Mouse (Mus musculus) midbrain, embryonic 13.5 days (tissue): ENCODE data around the gene Plcl2. TPM values are rescaled to one million over a fixed set of nuclear protein-coding genes. Genes with fewer than 3 reads are reported as not detected.
A peak's percentile ranks its signal among the peaks of the same experiment; 100 is the strongest.

Experiments
- ATAC-seq: fragments of 200-750 bp; cut with Nextera tagmentation; 2 replicates; pipeline ENCODE4 v1.8.0; 2017; ENCODE audit warnings: mild to moderate bottlenecking, moderate TSS enrichment, moderate library complexity
- H3K27ac ChIP-seq: fragments of 300-500 bp; sonication (generic); 2 replicates; pipeline ENCODE4 v1.5.1; 2015; ENCODE audit warnings: inconsistent platforms, mild to moderate bottlenecking, moderate library complexity
- H3K27me3 ChIP-seq: fragments of 300-500 bp; sonication (generic); 2 replicates; pipeline ENCODE4 v1.6.1; 2015; ENCODE audit warnings: mild to moderate bottlenecking, inconsistent platforms
- H3K36me3 ChIP-seq: fragments of 300-500 bp; sonication (generic); 2 replicates; pipeline ENCODE4 v1.6.1; 2015; ENCODE audit warnings: mild to moderate bottlenecking, inconsistent platforms
- H3K4me1 ChIP-seq: fragments of 300-500 bp; sonication (generic); replicated peaks from 2 replicates; pipeline ENCODE4 v1.6.1; 2015; ENCODE audit warnings: inconsistent platforms
- H3K4me2 ChIP-seq: fragments of 300-500 bp; sonication (generic); replicated peaks from 2 replicates; pipeline ENCODE4 v1.6.1; 2015; ENCODE audit warnings: moderate library complexity, mild to moderate bottlenecking, inconsistent platforms
- H3K4me3 ChIP-seq: fragments of 300-500 bp; sonication (generic); replicated peaks from 2 replicates; pipeline ENCODE4 v1.5.1; 2015; ENCODE audit warnings: mild to moderate bottlenecking, inconsistent platforms
- H3K9ac ChIP-seq: fragments of 300-500 bp; sonication (generic); replicated peaks from 2 replicates; pipeline ENCODE4 v1.6.1; 2015; ENCODE audit warnings: mild to moderate bottlenecking, inconsistent platforms
- H3K9me3 ChIP-seq: fragments of 300-500 bp; sonication (generic); 2 replicates; pipeline ENCODE4 v1.6.1; 2016; ENCODE audit warnings: mild to moderate bottlenecking, inconsistent platforms
- WGBS: fragments of 180-500 bp; shearing (Covaris S2); methylation state at CpG from one replicate; pipeline ENCODE4 v1.1.7; 2015; 5-methylcytosine and 5-hydroxymethylcytosine counted together
- polyA plus RNA-seq: library from polyadenylated mRNA; unstranded; fragments of >200 nt; fragmentation: Nextera tagmentation; extraction: Ambion mirVana; gene quantifications from 2 replicates; pipeline ENCODE4 v1.2.1, GENCODE M21; 2015

Gene Plcl2
- polyA plus RNA-seq, 1 experiment from 2014 or later: 8.0 TPM

GRCm38 (mm10) chr17:50668681-50669208 is 159.5 kb downstream of the Plcl2 start:
- Histone ChIP-seq H3K36me3 (0 out of 2 replicates have a peak, but pooled peaks cover 3% of the 10 kb centered on the region), H3K27me3 (no peaks in the 10 kb centered on the region), H3K9me3 (no peaks in the 10 kb centered on the region), H3K27ac (no peak overlapping the region), H3K4me2 (no peak overlapping the region), H3K4me1 (no peaks in the 10 kb centered on the region), H3K9ac (no peak overlapping the region), H3K4me3 (no peak overlapping the region)
- ATAC-seq: no peak
- 83% methylated on average over 4 of the region's 4 CpGs for WGBS

GRCm38 (mm10) chr17:50671416-50671815 is 162.2 kb downstream of the Plcl2 start:
- 0 out of 2 replicates have a peak, but pooled peaks have one; percentile 24 for ATAC-seq
- H3K4me2 ChIP-seq: no peak overlapping the region

GRCm38 (mm10) chr17:50674580-50674979 is 165.4 kb downstream of the Plcl2 start:
- Histone ChIP-seq H3K9ac (no peak overlapping the region), H3K27me3 (no peaks in the 10 kb centered on the region), H3K27ac (no peak overlapping the region), H3K4me1 (0 out of 2 replicates have a peak, but pooled peaks cover 3% of the 10 kb centered on the region), H3K36me3 (no peaks in the 10 kb centered on the region), H3K4me2 (no peak overlapping the region), H3K9me3 (no peaks in the 10 kb centered on the region), H3K4me3 (no peak overlapping the region)
- 92% methylated on average over 7 of the region's 7 CpGs for WGBS
- ATAC-seq: no peak

More at GRCm38 (mm10) chr17:50671416-50671815, 162.2 kb downstream of the Plcl2 start:
- H3K9ac ChIP-seq: no peak overlapping the region
- no peaks in the 10 kb centered on the region for H3K9me3 ChIP-seq
- no peaks in the 10 kb centered on the region for H3K4me1 ChIP-seq
- no peaks in the 10 kb centered on the region for H3K36me3 ChIP-seq
- WGBS: 77% methylated on average over 5 of the region's 5 CpGs
- no peak overlapping the region for H3K4me3 ChIP-seq
- H3K27ac ChIP-seq: no peak overlapping the region
- no peaks in the 10 kb centered on the region for H3K27me3 ChIP-seq

GRCm38 (mm10) chr17:50675231-50675630 is 166.0 kb downstream of the Plcl2 start:
- no peaks in the 10 kb centered on the region for H3K36me3 ChIP-seq
- no peak overlapping the region for H3K27ac ChIP-seq
- ATAC-seq: no peak
- H3K9ac ChIP-seq: no peak overlapping the region
- no peak overlapping the region for H3K4me2 ChIP-seq
- WGBS: 94% methylated on average over 11 of the region's 11 CpGs
- H3K4me1 ChIP-seq: 0 out of 2 replicates have a peak, but pooled peaks cover 3% of the 10 kb centered on the region
- H3K27me3 ChIP-seq: no peaks in the 10 kb centered on the region
- H3K9me3 ChIP-seq: no peaks in the 10 kb centered on the region
- H3K4me3 ChIP-seq: no peak overlapping the region

GRCm38 (mm10) chr17:50677334-50677733 is 168.1 kb downstream of the Plcl2 start:
- 96% methylated on average over 14 of the region's 14 CpGs for WGBS
- H3K36me3 ChIP-seq: no peaks in the 10 kb centered on the region
- no peak overlapping the region for H3K4me3 ChIP-seq
- no peak overlapping the region for H3K4me2 ChIP-seq
- peaks cover 3% of the 10 kb centered on the region; the same call in 1 of the 2 replicates for H3K4me1 ChIP-seq
- H3K9me3 ChIP-seq: no peaks in the 10 kb centered on the region
- H3K9ac ChIP-seq: no peak overlapping the region
- no peaks in the 10 kb centered on the region for H3K27me3 ChIP-seq
- no peak overlapping the region for H3K27ac ChIP-seq
- ATAC-seq: no peak

GRCm38 (mm10) chr17:50677978-50678712 is 168.9 kb downstream of the Plcl2 start:
- WGBS: 86% methylated on average over 10 of the region's 10 CpGs
- no peak for ATAC-seq
- no peaks in the 10 kb centered on the region for H3K36me3 ChIP-seq
- H3K9ac ChIP-seq: no peak overlapping the region
- H3K4me1 ChIP-seq: peaks cover 3% of the 10 kb centered on the region; the same call in 1 of the 2 replicates
- H3K4me3 ChIP-seq: no peak overlapping the region
- no peaks in the 10 kb centered on the region for H3K9me3 ChIP-seq
- H3K27me3 ChIP-seq: no peaks in the 10 kb centered on the region
- no peak overlapping the region for H3K4me2 ChIP-seq
- H3K27ac ChIP-seq: no peak overlapping the region

- H3K9ac ChIP-seq: no peak overlapping the region
- no peak overlapping the region for H3K4me2 ChIP-seq
- H3K9me3 ChIP-seq: no peaks in the 10 kb centered on the region
- no peak overlapping the region for H3K4me3 ChIP-seq
- no peak for ATAC-seq
- peaks cover 3% of the 10 kb centered on the region; the same call in 1 of the 2 replicates for H3K4me1 ChIP-seq
- no peak overlapping the region for H3K27ac ChIP-seq
- no peaks in the 10 kb centered on the region for H3K36me3 ChIP-seq
- WGBS: 64% methylated on average over 2 of the region's 2 CpGs
- H3K27me3 ChIP-seq: no peaks in the 10 kb centered on the region
Measured at GRCm38 (mm10) chr17:50678748-50679147, 169.5 kb downstream of the Plcl2 start.

- H3K27me3 ChIP-seq: no peaks in the 10 kb centered on the region
- H3K27ac ChIP-seq: no peak overlapping the region
- no peak overlapping the region for H3K9ac ChIP-seq
- H3K9me3 ChIP-seq: no peaks in the 10 kb centered on the region
- no peaks in the 10 kb centered on the region for H3K36me3 ChIP-seq
- WGBS: 90% methylated on average over 12 of the region's 12 CpGs
- ATAC-seq: no peak
- H3K4me1 ChIP-seq: peaks cover 3% of the 10 kb centered on the region; the same call in 1 of the 2 replicates
- no peak overlapping the region for H3K4me3 ChIP-seq
- H3K4me2 ChIP-seq: no peak overlapping the region
Measured at GRCm38 (mm10) chr17:50679613-50680534, 170.7 kb downstream of the Plcl2 start.

- Histone ChIP-seq H3K4me3 (no peak overlapping the region), H3K9ac (no peak overlapping the region), H3K27ac (no peak overlapping the region), H3K4me2 (no peak overlapping the region), H3K36me3 (peaks cover 1% of the 10 kb centered on the region; the same call in 1 of the 2 replicates), H3K4me1 (peaks cover 3% of the 10 kb centered on the region; the same call in 1 of the 2 replicates), H3K9me3 (no peaks in the 10 kb centered on the region), H3K27me3 (no peaks in the 10 kb centered on the region)
- no peak for ATAC-seq
- WGBS: 85% methylated on average over 3 of the region's 3 CpGs
Measured at GRCm38 (mm10) chr17:50682696-50683095, 173.5 kb downstream of the Plcl2 start.

GRCm38 (mm10) chr17:50684960-50685645 is 175.9 kb downstream of the Plcl2 start:
- Histone ChIP-seq H3K4me3 (no peak overlapping the region), H3K4me2 (no peak overlapping the region), H3K36me3 (peaks cover 15% of the 10 kb centered on the region), H3K9ac (no peak overlapping the region), H3K9me3 (no peaks in the 10 kb centered on the region), H3K27me3 (no peaks in the 10 kb centered on the region), H3K4me1 (no peaks in the 10 kb centered on the region; the same call in 1 of the 2 replicates), H3K27ac (no peak overlapping the region)
- WGBS: 66% methylated on average over 7 of the region's 7 CpGs
- ATAC-seq: no peak

GRCm38 (mm10) chr17:50687670-50688069 is 178.5 kb downstream of the Plcl2 start:
- ATAC-seq: no peak
- no peak overlapping the region for H3K9ac ChIP-seq

More at GRCm38 (mm10) chr17:50687670-50688069, 178.5 kb downstream of the Plcl2 start:
- Histone ChIP-seq H3K4me1 (no peaks in the 10 kb centered on the region), H3K9me3 (no peaks in the 10 kb centered on the region), H3K36me3 (peaks cover 16% of the 10 kb centered on the region), H3K4me2 (no peak overlapping the region), H3K27ac (no peak overlapping the region), H3K4me3 (no peak overlapping the region), H3K27me3 (no peaks in the 10 kb centered on the region)
- WGBS: 80% methylated on average over 10 of the region's 10 CpGs
